Mouse (Mus musculus) B cell, adult 67 days (primary cell): ENCODE results near the gene Vmn2r102. TPM values are rescaled to one million over a fixed set of nuclear protein-coding genes. Genes with fewer than 3 reads are reported as not detected.

Experiments
- total RNA-seq, 2 experiments: library from RNA; stranded (reverse); gene quantifications; 4 replicates each; pipeline ENCODE4 v1.2.4; 2023

Vmn2r102 gene
- total RNA-seq: not detected

GRCm38 (mm10) chr17:19660028-19660427, at the start of gene Vmn2r102:
Gene Vmn2r102 (plus strand): TSS chr17:19660328.

Other genes starting within 250 kb of the Vmn2r102 start
- not detected for gene Vmn2r100, start 155.6 kb upstream of the Vmn2r102 start, total RNA-seq
- gene Vmn2r101, start 83.1 kb upstream of the Vmn2r102 start, total RNA-seq: not detected
- not detected for gene Vmn2r103, start 113.0 kb downstream of the Vmn2r102 start, total RNA-seq